Mouse (Mus musculus) limb, embryonic 11.5 days (tissue): ENCODE results near the gene Spock2. TPM values are rescaled to one million over a fixed set of nuclear protein-coding genes. Genes with fewer than 3 reads are reported as not detected.

Experiments used
- ATAC-seq: fragments of 200-750 bp; cut with Nextera tagmentation; 2 replicates; pipeline ENCODE4 v1.8.0; 2017; ENCODE audit warnings: low read depth; ENCODE audit not compliant: insufficient number of reproducible peaks, low FRiP score, low TSS enrichment
- DNase-seq: peaks from one replicate; pipeline ENCODE4 v3.0.0-alpha.2; 2015; ENCODE audit warnings: low spot score
- H3K27ac ChIP-seq: fragments of 300-500 bp; sonication (generic); replicated peaks from 2 replicates; pipeline ENCODE4 v1.5.1; 2014; ENCODE audit warnings: low read depth, mild to moderate bottlenecking, low read length
- H3K27me3 ChIP-seq: fragments of 300-500 bp; sonication (generic); 2 replicates; pipeline ENCODE4 v1.6.1; 2014; ENCODE audit warnings: mild to moderate bottlenecking, low read length, mixed read lengths; ENCODE audit not compliant: control insufficient read depth, insufficient read depth
- H3K36me3 ChIP-seq: fragments of 300-500 bp; sonication (generic); 2 replicates; pipeline ENCODE4 v1.6.1; 2014; ENCODE audit warnings: mild to moderate bottlenecking, low read length, moderate library complexity, mixed read lengths; ENCODE audit not compliant: control insufficient read depth, insufficient read depth
- H3K4me1 ChIP-seq: fragments of 300-500 bp; sonication (generic); 2 replicates; pipeline ENCODE4 v1.6.1; 2014; ENCODE audit warnings: low read length, mixed read lengths; ENCODE audit not compliant: control insufficient read depth, insufficient read depth
- H3K4me2 ChIP-seq: fragments of 300-500 bp; sonication (generic); 2 replicates; pipeline ENCODE4 v1.6.1; 2014; ENCODE audit warnings: low read depth, mild to moderate bottlenecking, moderate library complexity; ENCODE audit not compliant: severe bottlenecking
- H3K4me3 ChIP-seq: fragments of 300-500 bp; sonication (generic); 2 replicates; pipeline ENCODE4 v1.5.1; 2014; ENCODE audit warnings: low read depth, low read length
- H3K9ac ChIP-seq: fragments of 300-500 bp; sonication (generic); 2 replicates; pipeline ENCODE4 v1.6.1; 2014; ENCODE audit warnings: mild to moderate bottlenecking, low read length
- H3K9me3 ChIP-seq: fragments of 300-500 bp; sonication (generic); 2 replicates; pipeline ENCODE4 v1.6.1; 2016; ENCODE audit warnings: low read length; ENCODE audit not compliant: control insufficient read depth
- WGBS: fragments of 180-500 bp; shearing (Covaris S2); extraction: QIAGEN DNeasy Blood & Tissue Kit; methylation state at CpG from one replicate; pipeline ENCODE4 v1.1.7; 2014; 5-methylcytosine and 5-hydroxymethylcytosine counted together
- polyA plus RNA-seq: library from polyadenylated mRNA; unstranded; fragments of >200 nt; fragmentation: Nextera tagmentation; extraction: Ambion mirVana; gene quantifications from 2 replicates; pipeline ENCODE4 v1.2.1, GENCODE M21; 2014

The Spock2 gene
- 1.8 and 2.0 TPM in 2 replicates for polyA plus RNA-seq

- WGBS: under 1% methylated on average over 22 of the region's 22 CpGs
- peak within 1 kb of the TSS; percentile 53 for H3K4me3 ChIP-seq
- DNase-seq (peak; percentile 70), ATAC-seq (peak; percentile 31; the same call in 1 of the 2 replicates)
- peaks cover 40% of the 10 kb centered on the region for H3K27me3 ChIP-seq
- peaks cover 8% of the 10 kb centered on the region for H3K4me1 ChIP-seq
- no peaks in the 10 kb centered on the region for H3K9me3 ChIP-seq
- peak within 1 kb of the TSS; percentile 99 for H3K4me2 ChIP-seq
- H3K36me3 ChIP-seq: no peaks in the 10 kb centered on the region
- H3K27ac ChIP-seq: no peak within 1 kb of the TSS
- peak within 1 kb of the TSS; percentile 59 for H3K9ac ChIP-seq
Measured at GRCm38 (mm10) chr10:60106146-60106530, at the start of gene Spock2. Spock2 (plus strand) TSS chr10:60106219.

GRCm38 (mm10) chr10:60062173-60062572, 43.8 kb upstream of the Spock2 start:
- DNase-seq (no peak), ATAC-seq (no peak)
- Histone ChIP-seq H3K4me1 (no peaks in the 10 kb centered on the region), H3K36me3 (no peaks in the 10 kb centered on the region), H3K27me3 (no peaks in the 10 kb centered on the region), H3K4me3 (no peak overlapping the region), H3K9me3 (no peaks in the 10 kb centered on the region), H3K4me2 (no peak overlapping the region), H3K9ac (no peak overlapping the region), H3K27ac (no peak overlapping the region)
- WGBS: 89% methylated on average over 5 of the region's 5 CpGs

- H3K9ac ChIP-seq: no peak overlapping the region
- ATAC-seq (no peak), DNase-seq (no peak)
- H3K27ac ChIP-seq: no peak overlapping the region
- H3K4me1 ChIP-seq: no peaks in the 10 kb centered on the region
- no peaks in the 10 kb centered on the region for H3K27me3 ChIP-seq
- no peaks in the 10 kb centered on the region for H3K9me3 ChIP-seq
- 42% methylated on average over 5 of the region's 5 CpGs for WGBS
- H3K36me3 ChIP-seq: no peaks in the 10 kb centered on the region
- H3K4me2 ChIP-seq: no peak overlapping the region
- H3K4me3 ChIP-seq: no peak overlapping the region
Measured at GRCm38 (mm10) chr10:60062931-60063330, 43.1 kb upstream of the Spock2 start.

- no peak overlapping the region for H3K4me3 ChIP-seq
- peak; percentile 58 for DNase-seq
- H3K27me3 ChIP-seq: no peaks in the 10 kb centered on the region
- no peaks in the 10 kb centered on the region for H3K4me1 ChIP-seq
- H3K9me3 ChIP-seq: no peaks in the 10 kb centered on the region
- H3K4me2 ChIP-seq: no peak overlapping the region
- H3K36me3 ChIP-seq: no peaks in the 10 kb centered on the region
- 61% methylated on average over 3 of the region's 3 CpGs for WGBS
- H3K9ac ChIP-seq: no peak overlapping the region
- no peak for ATAC-seq
- no peak overlapping the region for H3K27ac ChIP-seq
Measured at GRCm38 (mm10) chr10:60066524-60066923, 39.5 kb upstream of the Spock2 start.

GRCm38 (mm10) chr10:60075159-60075558, 30.9 kb upstream of the Spock2 start:
- Histone ChIP-seq H3K9ac (no peak overlapping the region), H3K4me3 (no peak overlapping the region), H3K36me3 (no peaks in the 10 kb centered on the region), H3K27ac (no peak overlapping the region), H3K4me2 (no peak overlapping the region), H3K27me3 (no peaks in the 10 kb centered on the region), H3K9me3 (no peaks in the 10 kb centered on the region), H3K4me1 (peaks cover 4% of the 10 kb centered on the region)
- 81% methylated on average over 1 of the region's 1 CpGs for WGBS
- DNase-seq (no peak), ATAC-seq (no peak)

- Histone ChIP-seq H3K9me3 (no peaks in the 10 kb centered on the region), H3K4me1 (peaks cover 22% of the 10 kb centered on the region), H3K4me3 (no peak overlapping the region), H3K9ac (no peak overlapping the region), H3K27me3 (no peaks in the 10 kb centered on the region), H3K27ac (no peak overlapping the region), H3K4me2 (no peak overlapping the region), H3K36me3 (no peaks in the 10 kb centered on the region)
- DNase-seq (no peak), ATAC-seq (no peak)
- 92% methylated on average over 7 of the region's 7 CpGs for WGBS
Measured at GRCm38 (mm10) chr10:60077226-60077625, 28.8 kb upstream of the Spock2 start.

GRCm38 (mm10) chr10:60077736-60078560, 28.1 kb upstream of the Spock2 start:
- H3K36me3 ChIP-seq: no peaks in the 10 kb centered on the region
- H3K9ac ChIP-seq: no peak overlapping the region
- H3K4me1 ChIP-seq: peaks cover 22% of the 10 kb centered on the region
- DNase-seq (no peak), ATAC-seq (no peak)
- 67% methylated on average over 18 of the region's 18 CpGs for WGBS
- no peak overlapping the region for H3K4me2 ChIP-seq
- no peaks in the 10 kb centered on the region for H3K27me3 ChIP-seq
- no peak overlapping the region for H3K4me3 ChIP-seq
- H3K27ac ChIP-seq: no peak overlapping the region
- no peaks in the 10 kb centered on the region for H3K9me3 ChIP-seq

GRCm38 (mm10) chr10:60078561-60078917, 27.5 kb upstream of the Spock2 start:
- 75% methylated on average over 5 of the region's 5 CpGs for WGBS

More at GRCm38 (mm10) chr10:60078561-60078917, 27.5 kb upstream of the Spock2 start:
- no peak for ATAC-seq
- Histone ChIP-seq H3K27ac (no peak overlapping the region), H3K4me1 (peaks cover 22% of the 10 kb centered on the region), H3K4me3 (no peak overlapping the region), H3K27me3 (no peaks in the 10 kb centered on the region), H3K36me3 (no peaks in the 10 kb centered on the region), H3K9ac (no peak overlapping the region), H3K4me2 (no peak overlapping the region), H3K9me3 (no peaks in the 10 kb centered on the region)
- DNase-seq: no peak
